Mouse (Mus musculus) megakaryocyte, embryonic 14.5 days (primary cell): ENCODE measurements around the gene Tmem186.

Experiments
- FLI1 ChIP-seq: IDR thresholded peaks from 2 replicates; pipeline ENCODE4 v1.6.1; 2012; ENCODE audit warnings: low read length, inconsistent platforms, mixed read lengths
- GATA1 ChIP-seq: IDR thresholded peaks from 3 replicates; pipeline ENCODE4 v1.6.1; 2012; ENCODE audit warnings: mixed read lengths, low read length, inconsistent platforms, borderline replicate concordance

GRCm38 (mm10) chr16:8678035-8678434 lies 40.5 kb upstream of the Tmem186 start:
- TF ChIP-seq GATA1: no peak
- no peak for TF ChIP-seq FLI1
